ENCODE assay signal across 18 mouse cellular contexts in the genomic region with DNA sequence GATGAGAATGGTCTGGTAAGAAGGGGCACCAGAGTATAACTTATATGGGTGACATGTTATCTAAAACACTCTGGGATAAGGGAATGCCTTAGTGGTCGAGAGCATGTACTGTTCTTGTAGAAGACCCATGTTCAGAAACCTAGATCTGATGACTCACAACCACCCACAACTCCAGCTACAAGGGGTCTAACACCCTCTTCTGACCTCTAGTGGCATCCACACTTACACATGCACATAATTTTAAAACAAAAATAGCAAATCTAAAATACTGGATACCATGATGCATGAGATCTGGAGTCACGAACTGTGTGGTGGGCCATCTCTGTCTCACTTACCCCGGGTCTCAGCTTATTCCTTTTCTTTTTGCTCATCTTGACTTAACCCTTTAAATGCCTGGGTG. TPM values are rescaled to one million over a fixed set of nuclear protein-coding genes. Genes with fewer than 3 reads are reported as not detected.
"Had no signal": no experiment of that assay in that cellular context is flagged by ENCODE, and none has a peak within 500 bp of the region (broad histone marks: within the 10 kb centered on the region; RNA-seq: fewer than 3 reads in every experiment).

No protein-coding gene starts in this region.

- H3K4me1 ChIP-seq: kidney, embryonic 15.5 days; liver, embryonic 13.5 days had no signal

- H3K27me3 ChIP-seq: kidney, embryonic 15.5 days; limb, embryonic 15.5 days; liver, embryonic 13.5 days; lung, embryonic 15.5 days; midbrain, embryonic 12.5 days; neural tube, embryonic 13.5 days had no signal

- H3K4me3 ChIP-seq: kidney, embryonic 15.5 days; left cerebral cortex, adult 2 months; limb, embryonic 15.5 days; liver, embryonic 13.5 days; lung, embryonic 15.5 days; midbrain, embryonic 12.5 days; neural tube, embryonic 13.5 days had no signal

- DNase-seq: kidney, postnatal 25 days; liver, embryonic 13.5 days; liver, postnatal 0 days; lung, postnatal 14 days; retina, postnatal 1 day; thymus, adult 18-20 months; thymus, postnatal 14 days had no signal

- H3K36me3 ChIP-seq: kidney, embryonic 15.5 days; limb, embryonic 15.5 days; liver, embryonic 13.5 days; lung, embryonic 15.5 days; midbrain, embryonic 12.5 days; neural tube, embryonic 13.5 days had no signal

- H3K9me3 ChIP-seq: kidney, embryonic 15.5 days; limb, embryonic 15.5 days; liver, embryonic 13.5 days; lung, embryonic 15.5 days; midbrain, embryonic 12.5 days; neural tube, embryonic 13.5 days had no signal

- H3K27ac ChIP-seq: kidney, embryonic 15.5 days; left cerebral cortex, adult 2 months; limb, embryonic 15.5 days; liver, embryonic 13.5 days; lung, embryonic 15.5 days; midbrain, embryonic 12.5 days; neural tube, embryonic 13.5 days had no signal

- ATAC-seq: liver, postnatal 0 days; midbrain, embryonic 16.5 days had no signal

RNA-seq across cellular contexts. Expression of a gene that starts 37.7 kb away (rescaled TPM):
- total RNA-seq: layer of hippocampus, postnatal 25 days had no signal
- polyA plus RNA-seq: neural tube, embryonic 13.5 days had no signal

RNA-seq across cellular contexts. Expression of a gene that starts 53.2 kb away (rescaled TPM):
- total RNA-seq: layer of hippocampus, postnatal 25 days; left cerebral cortex, adult 2 months; left cerebral cortex, postnatal 14 days; megakaryocyte-erythroid progenitor cell, adult 5-6 weeks had no signal
- polyA plus RNA-seq: kidney, embryonic 15.5 days; liver, embryonic 13.5 days; liver, postnatal 0 days; midbrain, embryonic 12.5 days; midbrain, embryonic 16.5 days; neural tube, embryonic 13.5 days; stomach, embryonic 14.5 days had no signal
